Mouse (Mus musculus) CH12F3 (cell line): ENCODE data around the gene Ltbp3.

Experiments used
- in situ Hi-C: fragments of 300-500 bp; cut with MboI; formaldehyde crosslinking; loops from 2 replicates; pipeline ENCODE4 v1.14.3; 2020; ENCODE audit warnings: low sequenced_read_pairs

Gene Ltbp3

DNA sequence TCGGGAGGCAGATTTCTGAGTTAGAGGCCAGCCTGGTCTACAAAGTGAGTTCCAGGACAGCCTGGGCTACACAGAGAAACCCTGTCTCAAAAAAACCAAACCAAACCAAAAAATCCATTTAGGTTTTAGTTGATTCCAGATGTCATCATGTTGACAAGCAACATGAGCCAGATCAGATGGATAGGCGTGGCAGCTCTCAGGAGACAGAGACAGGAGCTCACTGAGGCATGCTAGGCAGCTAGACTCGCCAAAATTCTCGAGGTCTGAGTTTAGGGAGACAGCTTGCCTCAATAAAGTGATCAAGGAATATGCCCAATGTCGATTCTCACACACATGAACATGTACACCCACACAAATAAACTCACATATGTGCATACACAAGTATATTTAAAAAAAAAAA, 48.4 kb downstream of the Ltbp3 start:
- in situ Hi-C loops, result no loop called here

DNA sequence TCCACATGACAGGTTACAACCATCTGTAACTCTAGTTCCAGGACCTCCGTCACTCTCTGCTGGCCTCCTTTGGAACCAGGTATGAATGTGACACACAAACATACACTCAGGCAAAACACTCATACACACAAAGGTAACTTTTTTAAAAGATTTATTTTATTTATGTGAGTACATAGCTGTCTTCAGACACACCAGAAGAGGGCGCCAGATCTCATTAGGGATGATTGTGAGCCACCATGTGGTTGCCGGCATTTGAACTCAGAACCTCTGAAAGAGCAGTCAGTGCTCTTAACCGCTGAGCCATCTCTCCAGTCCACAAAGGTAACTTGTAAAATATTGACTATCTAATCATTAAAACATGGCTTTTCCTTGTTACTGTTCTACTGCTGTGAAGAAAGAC, 50.6 kb downstream of the Ltbp3 start:
- in situ Hi-C loops, result loop anchor here (10.0 kb wide), 1 partner anchor 93 kb away; no protein-coding TSS in a partner anchor

DNA sequence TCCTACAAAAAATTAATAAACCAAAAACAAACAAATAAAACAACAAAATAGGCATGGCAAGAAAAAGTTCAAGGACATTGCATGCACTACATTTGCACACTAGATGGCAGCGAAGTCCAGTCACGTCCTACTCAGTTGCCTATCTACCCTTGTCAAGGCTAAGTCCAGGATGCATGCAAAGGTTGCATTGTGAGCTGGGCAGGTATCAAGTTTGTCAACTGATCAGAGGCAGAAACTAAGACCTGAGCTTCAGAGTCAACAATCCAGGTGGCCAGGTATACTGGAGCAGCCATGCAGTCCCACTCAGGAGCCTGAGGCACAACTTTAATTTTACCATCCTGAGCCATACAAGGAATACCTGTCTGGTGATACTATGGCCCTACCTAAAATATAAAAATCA, 52.4 kb downstream of the Ltbp3 start:
- in situ Hi-C loops, result loop anchor here (10.0 kb wide), 1 partner anchor 92 kb away; no protein-coding TSS in a partner anchor

DNA sequence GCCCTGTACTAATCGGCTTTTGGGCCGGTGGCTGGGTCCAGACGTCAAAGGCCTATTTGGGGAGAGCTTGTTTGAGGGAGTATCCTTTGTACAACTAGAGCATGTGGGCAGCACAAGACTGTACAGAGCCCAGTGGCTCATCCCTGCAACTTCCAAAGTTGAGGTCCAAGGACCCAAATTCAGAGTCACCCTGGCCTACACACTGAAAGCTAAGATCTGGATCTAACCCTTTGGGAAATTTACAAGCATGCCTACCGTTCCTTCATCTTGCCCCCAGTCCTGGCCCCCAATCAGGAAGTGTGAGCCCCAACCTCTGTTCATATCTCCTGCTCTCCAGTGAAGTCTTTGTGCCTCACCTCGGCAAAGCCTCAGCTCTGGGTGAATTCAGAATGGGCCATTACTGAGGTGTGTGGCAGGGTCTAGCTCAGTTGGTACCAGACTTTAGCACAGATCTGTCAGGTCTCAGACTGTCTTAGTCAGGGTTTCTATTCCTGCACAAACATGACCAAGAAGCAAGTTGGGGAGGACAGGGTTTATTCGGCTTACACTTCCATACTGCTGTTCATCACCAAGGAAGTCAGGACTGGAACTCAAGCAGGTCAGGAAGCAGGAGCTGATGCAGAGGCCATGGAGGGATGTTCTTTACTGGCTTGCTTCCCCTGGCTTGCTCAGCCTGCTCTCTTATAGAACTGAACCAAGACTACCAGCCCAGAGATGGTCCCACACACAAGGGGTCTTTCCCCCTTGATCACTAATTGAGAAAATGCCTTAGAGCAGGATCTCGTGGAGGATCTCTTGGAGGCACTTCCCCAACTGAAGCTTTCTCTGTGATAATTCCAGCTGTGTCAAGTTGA, 53.4 kb downstream of the Ltbp3 start:
- in situ Hi-C loops, result loop anchor here (10.0 kb wide), 1 partner anchor 91 kb away; no protein-coding TSS in a partner anchor

DNA sequence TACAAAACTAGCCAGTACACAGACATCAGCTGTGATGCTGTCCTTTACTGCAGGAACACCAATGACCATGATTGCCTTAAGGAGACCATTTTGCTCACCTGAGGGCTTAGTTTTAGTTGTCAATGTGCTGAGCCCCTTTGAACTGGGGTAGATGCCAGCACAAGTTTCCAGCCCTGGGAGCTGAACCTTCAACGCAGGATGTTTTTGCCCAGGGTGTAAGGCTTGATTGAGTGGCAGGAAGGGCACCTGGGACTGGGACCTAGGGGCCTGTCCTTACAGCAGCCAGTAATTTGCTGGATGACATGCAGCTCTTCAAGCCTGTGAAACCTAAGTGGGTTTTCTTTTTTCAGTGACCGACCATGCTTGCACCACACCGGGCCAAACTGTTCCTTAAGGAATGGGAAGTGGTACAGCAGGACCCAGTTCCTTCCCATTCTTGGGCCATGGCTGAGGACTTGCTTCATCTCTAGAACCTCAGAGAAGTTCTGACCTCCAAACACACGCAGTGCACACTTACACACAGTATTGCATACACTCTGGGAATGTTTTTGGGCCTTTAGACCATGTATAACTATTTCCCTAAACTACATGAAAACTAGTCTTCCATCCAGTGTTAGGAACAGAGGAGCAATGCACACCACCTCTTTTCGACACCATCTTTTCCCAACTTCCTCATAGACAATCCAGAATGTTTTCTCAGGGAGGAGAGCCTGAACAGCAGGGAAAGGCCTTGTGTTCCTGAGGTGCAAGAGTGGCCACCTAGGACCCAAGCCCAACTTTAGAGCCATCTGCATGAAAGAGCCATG, 54.3 kb downstream of the Ltbp3 start:
- in situ Hi-C loops, result loop anchor here (10.0 kb wide), 1 partner anchor 90 kb away; no protein-coding TSS in a partner anchor

DNA sequence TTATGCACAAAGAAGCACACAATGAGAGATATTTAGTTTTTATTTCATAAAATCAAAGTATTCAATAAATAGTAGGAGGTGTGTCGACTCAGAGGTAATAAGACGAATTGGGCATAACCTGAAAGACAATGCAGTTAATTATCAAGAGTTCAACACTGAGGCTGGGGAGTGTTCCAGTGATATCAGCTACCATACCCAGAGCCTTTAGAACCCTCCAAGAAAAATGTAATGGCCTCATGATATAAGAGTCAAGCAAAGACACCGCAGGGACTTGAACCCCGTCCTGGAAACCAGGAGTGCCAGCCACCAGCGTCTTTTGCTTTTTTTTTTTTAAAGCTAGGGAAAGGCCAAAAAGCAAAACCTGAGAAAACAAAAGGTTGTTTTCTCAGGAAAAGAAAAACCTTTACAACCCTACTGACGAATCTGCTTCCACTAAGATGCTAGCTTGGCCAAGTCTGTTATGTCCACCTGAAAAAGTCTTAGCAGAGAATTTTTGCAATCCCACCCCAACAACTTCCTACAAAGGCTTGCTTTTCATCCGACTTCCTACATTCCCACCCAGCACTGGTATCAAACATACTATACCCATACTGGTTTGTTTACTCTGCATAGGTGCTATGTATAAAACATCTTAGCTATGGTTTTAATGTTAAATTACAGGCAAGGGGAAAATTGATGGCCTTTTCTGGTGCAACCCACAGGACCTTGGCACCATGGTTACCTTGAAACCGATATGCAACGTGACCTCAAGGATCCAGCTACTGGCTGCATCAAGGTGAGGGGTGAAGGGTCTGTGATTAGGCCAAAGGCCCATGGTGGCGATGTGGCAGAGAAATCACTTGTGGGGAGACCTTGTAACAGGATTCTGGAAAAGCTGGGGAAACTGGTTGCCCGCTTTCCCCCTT, 55.2 kb downstream of the Ltbp3 start:
- in situ Hi-C loops, result loop anchor here (10.0 kb wide), 1 partner anchor 89 kb away; no protein-coding TSS in a partner anchor

DNA sequence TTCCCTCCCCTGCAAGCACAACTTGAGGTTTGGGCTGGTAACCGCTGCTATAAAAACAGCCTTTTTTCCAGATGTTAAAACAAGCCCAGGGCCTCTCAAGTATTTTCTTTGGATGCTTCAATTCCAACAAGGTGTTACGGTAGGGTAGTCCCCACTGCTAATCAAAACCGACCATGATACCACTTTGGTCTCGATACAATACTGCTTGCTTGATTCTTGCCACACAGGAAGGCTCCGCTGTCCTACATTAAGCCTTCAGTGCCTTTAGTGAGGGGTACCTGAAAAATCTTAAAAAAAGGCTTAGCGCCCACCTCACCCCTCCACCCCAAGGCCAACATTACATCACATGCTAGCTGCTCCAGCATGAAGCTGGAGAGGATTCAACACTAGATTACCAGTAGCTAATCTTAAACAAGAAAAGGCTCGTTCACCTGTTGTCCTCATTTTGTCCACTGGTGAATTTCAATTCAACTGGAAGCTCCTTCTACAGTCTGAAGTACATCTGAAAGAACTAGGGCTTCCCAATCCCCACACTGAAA, 55.9 kb downstream of the Ltbp3 start:
- in situ Hi-C loops, result loop anchor here (10.0 kb wide), 1 partner anchor 88 kb away; no protein-coding TSS in a partner anchor

DNA sequence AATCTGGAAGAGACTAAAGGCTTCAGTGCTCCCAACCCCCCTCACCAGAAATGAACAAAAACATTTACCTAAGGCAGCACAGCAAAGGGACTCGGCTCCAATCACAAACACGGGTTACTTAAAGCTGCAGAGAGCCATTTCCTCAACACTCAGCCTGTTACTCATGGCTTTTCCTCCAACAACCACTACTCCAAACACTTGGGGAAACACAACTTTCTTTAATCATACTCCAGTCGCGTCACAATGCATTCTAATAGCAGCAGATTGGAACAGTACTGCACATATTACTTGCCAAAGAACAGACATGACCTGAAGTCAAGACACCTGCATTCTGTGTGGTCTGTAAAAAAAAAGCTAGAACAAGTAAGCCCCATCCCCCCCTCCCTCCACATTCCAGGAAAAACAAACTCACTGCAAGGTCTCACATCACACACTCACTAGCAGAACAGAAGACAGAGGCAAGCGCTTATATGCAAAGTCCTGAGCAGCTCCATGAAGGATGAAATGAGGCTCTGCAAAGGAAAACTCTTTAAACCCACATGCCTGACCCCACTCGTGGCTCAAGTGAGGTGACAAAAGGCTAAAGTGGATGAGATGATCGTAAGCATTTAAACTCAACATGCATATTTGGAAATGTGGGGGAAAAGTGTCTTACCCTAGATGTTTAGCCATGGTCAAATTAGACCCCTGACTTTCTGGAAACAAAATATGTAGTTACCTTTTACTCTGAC, 56.8 kb downstream of the Ltbp3 start:
- in situ Hi-C loops, result loop anchor here (10.0 kb wide), 1 partner anchor 87 kb away; no protein-coding TSS in a partner anchor

DNA sequence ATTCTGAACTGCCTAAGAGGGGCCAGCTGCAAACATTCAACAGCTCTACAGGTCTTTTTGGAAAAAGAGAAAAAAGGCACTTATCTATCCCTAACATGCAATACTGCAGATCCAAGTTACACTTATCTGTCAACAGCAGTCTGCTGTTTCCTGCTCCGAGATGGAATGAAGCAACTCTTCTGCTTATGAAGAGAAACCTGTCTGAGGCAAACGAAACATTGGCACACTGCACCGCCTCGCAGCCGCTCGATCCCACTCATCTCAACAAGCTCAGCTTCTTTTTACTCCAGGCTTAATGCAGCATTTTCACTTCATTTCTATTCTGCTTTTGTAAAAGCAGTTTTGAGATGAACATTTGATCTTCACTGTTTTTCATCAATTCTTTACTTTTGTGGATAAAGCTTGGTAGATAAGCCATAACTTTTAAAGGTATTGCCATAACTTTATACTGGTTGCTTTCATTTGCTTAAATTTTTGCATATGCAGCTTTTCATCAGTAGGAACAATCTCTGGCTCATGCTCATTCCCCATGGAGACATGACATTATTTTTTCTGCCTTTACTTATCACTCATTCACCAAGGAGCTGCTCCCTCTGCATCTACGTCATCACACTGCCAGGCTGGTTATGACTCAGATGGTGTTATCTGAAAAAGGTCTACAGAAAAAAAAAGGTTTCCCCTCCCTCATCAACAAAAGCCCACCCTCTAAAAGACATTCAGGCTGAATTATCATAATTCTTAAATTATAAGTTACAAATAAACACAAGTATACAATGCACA, 58.2 kb downstream of the Ltbp3 start:
- in situ Hi-C loops, result loop anchor here (10.0 kb wide), 1 partner anchor 86 kb away; no protein-coding TSS in a partner anchor

DNA sequence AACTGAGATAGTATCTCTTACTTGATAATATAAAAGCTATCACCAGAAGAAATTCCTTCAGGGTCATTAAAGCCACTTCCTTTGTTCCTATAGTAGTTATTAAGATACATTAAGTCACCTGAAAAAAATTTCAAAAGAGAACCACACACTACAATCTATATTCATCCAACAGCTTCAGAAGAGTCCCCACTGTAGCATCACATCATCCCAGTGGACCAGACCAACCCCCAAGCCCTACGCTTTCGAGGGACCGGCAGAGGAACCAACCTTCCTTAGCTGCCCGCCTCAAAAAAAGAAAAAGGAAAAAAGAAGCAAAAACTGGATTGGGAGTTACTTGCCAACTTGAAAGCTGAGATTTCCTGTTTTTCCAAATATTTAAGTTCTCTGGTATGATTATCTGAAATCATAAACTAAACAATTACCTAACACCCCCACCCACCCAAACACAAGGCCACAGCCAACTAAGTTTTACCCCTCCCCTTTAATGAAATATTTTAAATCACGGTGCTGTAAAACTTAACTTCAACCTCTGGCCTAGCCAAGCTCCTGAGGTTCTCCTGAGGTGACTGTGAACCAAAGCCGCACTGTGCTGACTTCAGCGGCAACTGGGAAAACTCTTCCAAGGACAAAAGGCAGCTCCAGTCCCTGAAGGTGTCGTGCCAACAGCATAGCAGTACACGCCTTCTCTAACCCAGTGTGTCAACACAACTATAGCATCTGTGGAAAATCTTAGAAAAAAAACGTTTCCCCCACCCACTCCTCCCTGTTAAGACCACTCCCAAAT, 59.1 kb downstream of the Ltbp3 start:
- in situ Hi-C loops, result loop anchor here (10.0 kb wide), 1 partner anchor 85 kb away; no protein-coding TSS in a partner anchor

DNA sequence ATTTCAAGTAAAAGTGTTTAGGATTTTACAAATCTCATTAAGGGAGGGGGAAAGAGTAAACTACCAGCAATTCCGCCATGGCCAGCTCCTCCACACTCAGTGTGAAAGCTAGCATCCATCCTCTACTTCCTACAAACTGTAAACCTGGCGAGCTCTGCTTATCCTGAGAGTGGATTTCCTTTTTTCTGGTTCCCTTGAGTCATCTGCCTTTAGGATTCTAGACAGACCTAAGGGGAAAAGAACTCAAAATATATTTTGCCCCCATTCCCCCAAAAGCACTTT, 59.6 kb downstream of the Ltbp3 start:
- in situ Hi-C loops, result no loop called here

DNA sequence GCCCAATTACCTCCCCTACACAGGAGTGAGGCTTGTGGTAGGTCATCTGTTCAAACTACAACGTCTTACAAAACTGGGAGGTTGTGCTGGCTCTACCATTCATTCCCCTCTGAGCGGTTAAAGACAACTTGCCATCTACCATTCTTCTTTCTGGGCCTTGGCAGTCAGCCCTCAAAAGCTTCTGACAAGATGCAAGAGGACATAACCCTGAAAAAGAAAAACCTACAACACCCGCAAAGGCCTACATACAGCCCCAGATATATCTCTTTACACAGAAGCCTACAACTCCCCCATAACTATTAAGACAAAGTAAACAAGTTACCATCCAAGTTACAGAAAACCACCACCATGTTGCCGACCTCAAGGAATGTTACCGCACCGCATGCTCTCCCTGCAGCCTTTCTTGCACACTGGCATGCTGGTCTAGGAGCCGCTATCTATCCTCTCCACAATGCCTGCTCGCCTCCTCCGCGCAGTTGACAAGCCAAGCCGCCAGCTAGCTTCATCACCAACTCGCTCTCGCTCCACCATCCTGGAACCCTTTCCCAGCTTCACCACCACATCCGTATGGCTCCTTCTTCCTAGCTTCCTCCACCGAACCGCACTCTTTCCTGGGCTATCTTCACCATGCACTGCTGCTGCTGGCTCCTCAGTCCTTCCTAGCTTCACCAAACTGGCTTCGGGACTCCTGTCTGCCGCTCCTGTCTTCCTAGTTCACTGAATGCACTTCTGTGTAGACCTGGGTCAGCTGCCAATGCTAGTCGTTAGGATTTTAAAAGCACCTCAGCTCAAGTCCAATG, 60.1 kb downstream of the Ltbp3 start:
- in situ Hi-C loops, result no loop called here

DNA sequence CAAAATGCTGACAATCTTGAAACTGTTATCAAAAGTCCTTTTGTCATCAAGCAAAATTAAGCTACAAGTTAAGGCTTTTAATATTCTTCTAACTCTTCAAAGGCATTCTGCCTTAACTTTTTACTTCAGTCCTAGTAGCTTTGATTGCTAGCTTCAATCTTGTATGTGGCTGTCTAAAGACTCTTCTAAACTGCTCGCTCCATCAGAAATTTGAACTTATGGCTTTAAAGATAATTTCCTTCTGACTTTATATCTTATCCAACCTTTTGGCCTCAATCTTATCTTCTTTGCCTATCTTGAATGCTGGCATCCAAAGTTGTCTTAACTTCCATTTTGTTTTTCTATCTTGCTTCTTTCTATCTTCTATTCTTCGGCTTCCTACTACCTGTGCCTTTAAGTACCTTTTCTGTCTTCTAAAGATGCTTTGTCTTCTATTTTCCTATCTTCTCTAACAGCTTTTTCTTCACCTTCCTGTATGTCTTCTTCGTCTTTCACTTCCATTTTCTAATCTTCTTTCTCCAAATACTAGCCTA, 60.8 kb downstream of the Ltbp3 start:
- in situ Hi-C loops, result no loop called here

DNA sequence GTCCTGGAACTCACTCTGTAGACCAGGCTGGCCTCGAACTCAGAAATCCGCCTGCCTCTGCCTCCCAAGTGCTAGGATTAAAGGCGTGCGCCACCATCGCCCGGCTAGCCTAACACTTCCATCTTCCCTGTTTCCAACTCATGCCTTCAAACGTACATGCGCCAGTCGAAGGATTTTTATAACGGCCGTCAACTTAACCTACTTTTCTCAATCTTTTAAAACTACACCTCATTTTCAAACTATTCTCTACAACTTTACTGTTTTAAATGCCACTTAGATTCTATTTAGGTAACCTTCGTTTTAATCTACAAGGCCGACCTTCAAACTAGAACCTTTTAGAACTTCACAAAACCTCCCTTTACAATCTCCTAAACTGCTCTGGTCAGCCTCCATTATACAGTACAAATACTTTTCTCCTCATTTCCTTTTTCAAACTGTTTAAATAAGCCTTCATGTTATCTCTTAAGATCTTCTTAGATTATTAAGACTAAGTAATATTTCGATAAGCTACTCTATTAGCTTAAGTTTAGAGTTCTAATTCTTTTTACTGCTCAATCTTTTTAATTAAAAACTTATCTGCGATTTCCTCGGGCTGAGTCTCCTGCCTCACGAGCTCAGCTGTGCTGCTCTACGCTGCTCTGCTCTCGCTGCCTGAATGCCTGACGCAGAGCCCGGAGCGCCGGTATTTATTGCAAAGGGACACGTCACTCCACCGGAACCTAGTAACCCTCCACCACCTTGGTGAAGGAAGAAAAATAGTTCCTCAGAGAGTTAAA, 61.5 kb downstream of the Ltbp3 start:
- in situ Hi-C loops, result no loop called here

DNA sequence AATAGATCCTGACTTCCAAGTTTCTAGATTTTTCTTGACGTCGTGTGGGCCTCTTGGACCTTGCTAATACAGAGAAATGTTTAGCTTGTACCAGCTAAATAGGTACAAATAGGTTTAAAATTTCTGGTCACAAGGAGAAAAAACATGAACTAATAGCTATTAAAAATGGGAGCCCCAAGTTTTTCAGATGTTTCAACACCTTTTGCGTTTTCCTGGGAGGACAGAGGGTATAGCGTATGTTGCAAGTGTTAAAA, 62.0 kb downstream of the Ltbp3 start:
- in situ Hi-C loops, result no loop called here

DNA sequence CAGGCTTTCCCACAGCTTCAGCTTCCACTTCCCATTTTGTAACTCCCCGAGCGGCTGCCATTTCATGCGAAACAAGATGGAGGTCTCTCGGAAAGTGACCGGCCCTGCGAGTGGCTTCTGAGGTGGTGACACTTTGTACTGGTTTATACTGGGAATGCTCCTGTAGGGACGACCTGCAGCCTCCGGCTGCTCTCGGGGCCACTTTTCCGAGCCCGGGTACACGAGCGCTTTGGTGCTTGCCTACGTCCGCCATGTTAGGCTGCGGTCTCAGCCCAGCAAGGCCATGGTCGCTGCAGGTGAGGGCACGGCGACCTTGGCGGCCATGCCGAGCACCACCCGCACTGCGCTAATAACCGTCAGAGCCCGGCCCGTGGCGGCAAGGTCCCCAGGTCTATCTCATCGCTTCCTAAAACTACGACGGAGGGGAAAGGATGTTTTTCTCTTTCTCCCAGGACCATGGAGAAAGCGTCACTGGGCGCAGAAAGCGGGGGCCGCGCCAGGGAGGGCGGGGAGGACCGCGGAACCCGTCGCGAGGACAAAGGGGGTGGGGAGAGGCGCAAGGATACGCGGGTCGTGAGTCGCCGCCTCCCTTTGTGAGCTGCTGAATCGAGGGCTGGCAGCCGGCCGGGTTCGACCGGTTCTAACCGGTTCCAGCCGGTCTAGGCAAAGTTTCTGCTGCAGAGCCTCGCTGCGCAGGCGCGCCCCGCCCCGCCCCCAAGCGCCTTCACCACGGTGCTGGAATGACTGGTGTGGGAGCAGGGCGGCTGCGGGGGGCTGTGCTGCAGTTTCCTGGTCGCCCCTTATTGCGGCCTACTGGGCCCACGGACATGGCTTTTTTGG, 62.6 kb downstream of the Ltbp3 start:
- in situ Hi-C loops, result no loop called here
